Mouse (Mus musculus) hindbrain, embryonic 14.5 days (tissue): ENCODE measurements around the gene Pbld1. TPM values are rescaled to one million over a fixed set of nuclear protein-coding genes. Genes with fewer than 3 reads are reported as not detected.

Experiments
- ATAC-seq: fragments of 200-750 bp; cut with Nextera tagmentation; 2 replicates; pipeline ENCODE4 v1.8.0; 2017; ENCODE audit warnings: moderate number of reproducible peaks, mild to moderate bottlenecking, moderate TSS enrichment, moderate library complexity; ENCODE audit not compliant: low FRiP score
- DNase-seq: peaks from one replicate; pipeline ENCODE4 v3.0.0-alpha.2; 2015; ENCODE audit warnings: low spot score
- H3K27ac ChIP-seq: fragments of 300-500 bp; sonication (generic); 2 replicates; pipeline ENCODE4 v1.5.1; 2014; ENCODE audit warnings: mild to moderate bottlenecking, moderate library complexity
- H3K27me3 ChIP-seq: fragments of 300-500 bp; sonication (generic); 2 replicates; pipeline ENCODE4 v1.6.1; 2014; ENCODE audit warnings: mild to moderate bottlenecking, low read length, mixed read lengths; ENCODE audit not compliant: control insufficient read depth, insufficient read depth
- H3K36me3 ChIP-seq: fragments of 300-500 bp; sonication (generic); replicated peaks from 2 replicates; pipeline ENCODE4 v1.6.1; 2014; ENCODE audit not compliant: control insufficient read depth, insufficient read depth
- H3K4me1 ChIP-seq: fragments of 300-500 bp; sonication (generic); replicated peaks from 2 replicates; pipeline ENCODE4 v1.6.1; 2014; ENCODE audit warnings: antibody characterized with exemption, low read length, mixed read lengths; ENCODE audit not compliant: control insufficient read depth, insufficient read depth
- H3K4me2 ChIP-seq: fragments of 300-500 bp; sonication (generic); replicated peaks from 2 replicates; pipeline ENCODE4 v1.6.1; 2014; ENCODE audit warnings: mild to moderate bottlenecking, moderate library complexity
- H3K4me3 ChIP-seq: fragments of 300-500 bp; sonication (generic); replicated peaks from 2 replicates; pipeline ENCODE4 v1.5.1; 2014; ENCODE audit warnings: mild to moderate bottlenecking, low read length
- H3K9ac ChIP-seq: fragments of 300-500 bp; sonication (generic); 2 replicates; pipeline ENCODE4 v1.6.1; 2014
- H3K9me3 ChIP-seq: fragments of 300-500 bp; sonication (generic); 2 replicates; pipeline ENCODE4 v1.6.1; 2016; ENCODE audit warnings: low read length; ENCODE audit not compliant: control insufficient read depth
- whole genome bisulfite sequencing: fragments of 180-500 bp; shearing (Covaris S2); extraction: QIAGEN DNeasy Blood & Tissue Kit; methylation state at CpG from one replicate; pipeline ENCODE4 v1.1.7; 2014; 5-methylcytosine and 5-hydroxymethylcytosine counted together
- polyA plus RNA-seq: library from polyadenylated mRNA; unstranded; fragments of >200 nt; fragmentation: Nextera tagmentation; extraction: Ambion mirVana; gene quantifications from 2 replicates; pipeline ENCODE4 v1.2.1, GENCODE M21; 2014

Pbld1 gene
- polyA plus RNA-seq, 1 experiment from 2014 or later, result 0.75 TPM

- H3K4me3 ChIP-seq, result peak within 1 kb of the TSS; percentile 93
- peaks cover 53% of the 10 kb centered on the region for H3K4me1 ChIP-seq
- DNase-seq, result peak; percentile 99
- peak within 1 kb of the TSS; percentile 99 for H3K9ac ChIP-seq
- no peaks in the 10 kb centered on the region for H3K27me3 ChIP-seq
- no peaks in the 10 kb centered on the region for H3K36me3 ChIP-seq
- peak within 1 kb of the TSS; percentile 62 for H3K4me2 ChIP-seq
- under 1% methylated on average over 67 of the region's 69 CpGs for WGBS
- no peaks in the 10 kb centered on the region for H3K9me3 ChIP-seq
- peak within 1 kb of the TSS; percentile 99 for H3K27ac ChIP-seq
- ATAC-seq, result peak; percentile 96
Measured at GRCm38 (mm10) chr10:63023749-63024579, 36.0 kb upstream of the Pbld1 start, which contains the start of the genes Hnrnph3 and Pbld2. Hnrnph3 (minus strand) TSS chr10:63024217. Pbld2 (plus strand) TSS chr10:63024315.

GRCm38 (mm10) chr10:63024580-63024910, 35.4 kb upstream of the Pbld1 start:
- Histone ChIP-seq H3K27ac (peak overlapping the region; percentile 99), H3K36me3 (no peaks in the 10 kb centered on the region), H3K4me2 (peak overlapping the region; percentile 62), H3K9ac (peak overlapping the region; percentile 77), H3K4me3 (peak overlapping the region; percentile 93), H3K27me3 (no peaks in the 10 kb centered on the region), H3K4me1 (peaks cover 48% of the 10 kb centered on the region), H3K9me3 (no peaks in the 10 kb centered on the region)
- ATAC-seq, result peak; percentile 31; the same call in 1 of the 2 replicates
- DNase-seq, result peak; percentile 69
- WGBS, result under 1% methylated on average over 8 of the region's 8 CpGs

- peak overlapping the region; percentile 77 for H3K9ac ChIP-seq
- peaks cover 46% of the 10 kb centered on the region for H3K4me1 ChIP-seq
- H3K9me3 ChIP-seq, result no peaks in the 10 kb centered on the region
- no peaks in the 10 kb centered on the region for H3K27me3 ChIP-seq
- ATAC-seq, result no peak
- DNase-seq, result no peak
- H3K4me2 ChIP-seq, result peak overlapping the region; percentile 62
- H3K4me3 ChIP-seq, result peak overlapping the region; percentile 93
- 29% methylated on average over 2 of the region's 2 CpGs for WGBS
- H3K36me3 ChIP-seq, result no peaks in the 10 kb centered on the region
- peak overlapping the region; percentile 99 for H3K27ac ChIP-seq
Measured at GRCm38 (mm10) chr10:63025016-63025415, 34.9 kb upstream of the Pbld1 start.

DNA sequence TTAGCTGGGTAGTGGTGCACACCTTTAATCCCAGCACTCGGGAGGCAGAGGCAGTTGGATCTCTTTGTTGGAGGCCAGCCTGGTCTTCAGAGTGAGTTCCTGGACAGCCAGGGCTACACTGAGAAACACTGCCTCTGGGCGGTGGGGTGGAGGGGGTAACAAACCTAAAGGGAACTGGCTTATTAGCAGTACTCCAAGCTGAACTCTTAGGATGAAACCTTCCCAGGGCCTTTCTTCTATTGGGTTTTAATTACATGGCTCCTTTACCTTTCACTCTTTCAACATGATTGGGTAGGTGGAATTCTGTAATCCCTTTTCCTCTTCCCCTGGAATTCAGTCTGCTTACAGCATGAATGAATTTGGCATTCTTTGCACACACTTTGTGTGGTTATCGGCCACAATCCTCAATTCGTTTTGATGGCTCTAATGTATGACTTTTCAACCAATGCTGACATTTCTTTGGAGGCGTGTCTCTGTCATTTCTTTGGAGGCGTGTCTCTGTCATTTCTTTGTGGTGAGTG, 34.4 kb upstream of the Pbld1 start:
- no peak for DNase-seq
- H3K9me3 ChIP-seq, result no peaks in the 10 kb centered on the region
- H3K27me3 ChIP-seq, result no peaks in the 10 kb centered on the region
- 12% methylated on average over 6 of the region's 6 CpGs for WGBS
- no peaks in the 10 kb centered on the region for H3K36me3 ChIP-seq
- H3K4me1 ChIP-seq, result peaks cover 41% of the 10 kb centered on the region
- no peak for ATAC-seq
- H3K27ac ChIP-seq, result peak overlapping the region; percentile 99
- peak overlapping the region; percentile 93 for H3K4me3 ChIP-seq
- peak overlapping the region; percentile 62 for H3K4me2 ChIP-seq
- peak overlapping the region; percentile 77 for H3K9ac ChIP-seq

DNA sequence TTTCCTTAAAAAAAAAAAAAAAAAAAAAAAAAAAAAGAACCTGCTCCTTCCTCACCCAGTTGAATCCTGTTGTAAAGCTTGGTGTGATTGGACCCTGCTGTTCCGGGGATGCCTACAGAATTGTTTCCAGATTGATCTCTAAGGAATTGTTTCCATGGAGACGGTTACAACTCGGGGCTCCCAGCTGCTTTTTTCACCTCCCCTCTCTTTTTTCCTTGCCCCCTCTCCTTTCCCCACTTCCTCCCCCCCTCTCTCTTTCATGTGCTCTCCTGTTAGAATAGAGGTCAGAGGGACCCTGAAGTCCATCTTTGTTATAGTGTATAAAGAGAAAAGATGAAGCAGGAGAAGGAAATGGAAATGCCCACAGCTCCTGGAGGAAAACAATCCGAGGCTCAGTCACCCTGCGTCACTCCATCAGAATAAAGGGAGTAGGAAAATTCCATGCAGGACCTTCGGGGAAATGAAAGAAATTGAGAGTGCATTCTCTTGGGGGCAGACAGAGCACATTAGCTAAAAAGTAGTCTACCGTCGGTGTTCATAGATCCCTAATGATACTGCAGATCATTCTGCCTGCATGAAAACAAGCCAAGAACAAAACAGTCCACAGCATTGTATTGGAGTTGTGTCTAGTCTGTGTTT, 33.7 kb upstream of the Pbld1 start:
- no peaks in the 10 kb centered on the region for H3K9me3 ChIP-seq
- ATAC-seq (no peak), DNase-seq (peak; percentile 83)
- H3K27me3 ChIP-seq, result no peaks in the 10 kb centered on the region
- H3K36me3 ChIP-seq, result no peaks in the 10 kb centered on the region
- WGBS, result 5% methylated on average over 8 of the region's 8 CpGs
- peak overlapping the region; percentile 32; the same call in 1 of the 2 replicates for H3K9ac ChIP-seq
- H3K4me3 ChIP-seq, result no peak overlapping the region
- H3K4me1 ChIP-seq, result peaks cover 34% of the 10 kb centered on the region
- peak overlapping the region; percentile 99 for H3K27ac ChIP-seq
- peak overlapping the region; percentile 62 for H3K4me2 ChIP-seq

- 16% methylated on average over 6 of the region's 6 CpGs for whole genome bisulfite sequencing
- no peak for ATAC-seq
- Histone ChIP-seq H3K36me3 (no peaks in the 10 kb centered on the region), H3K4me1 (peaks cover 29% of the 10 kb centered on the region), H3K27me3 (no peaks in the 10 kb centered on the region), H3K9ac (peak overlapping the region; percentile 32; the same call in 1 of the 2 replicates), H3K27ac (peak overlapping the region; percentile 99), H3K4me2 (peak overlapping the region; percentile 62), H3K4me3 (no peak overlapping the region), H3K9me3 (no peaks in the 10 kb centered on the region)
- DNase-seq, result no peak
Measured at GRCm38 (mm10) chr10:63026795-63027160, 33.2 kb upstream of the Pbld1 start.

GRCm38 (mm10) chr10:63027376-63028161, 32.4 kb upstream of the Pbld1 start:
- no peak for DNase-seq
- Histone ChIP-seq H3K9ac (no peak overlapping the region), H3K4me1 (peaks cover 25% of the 10 kb centered on the region), H3K4me3 (no peak overlapping the region), H3K27me3 (no peaks in the 10 kb centered on the region), H3K36me3 (no peaks in the 10 kb centered on the region), H3K4me2 (peak overlapping the region; percentile 62; the same call in 1 of the 2 replicates), H3K27ac (peak overlapping the region; percentile 99), H3K9me3 (no peaks in the 10 kb centered on the region)
- no peak for ATAC-seq
- WGBS, result 79% methylated on average over 10 of the region's 10 CpGs

DNA sequence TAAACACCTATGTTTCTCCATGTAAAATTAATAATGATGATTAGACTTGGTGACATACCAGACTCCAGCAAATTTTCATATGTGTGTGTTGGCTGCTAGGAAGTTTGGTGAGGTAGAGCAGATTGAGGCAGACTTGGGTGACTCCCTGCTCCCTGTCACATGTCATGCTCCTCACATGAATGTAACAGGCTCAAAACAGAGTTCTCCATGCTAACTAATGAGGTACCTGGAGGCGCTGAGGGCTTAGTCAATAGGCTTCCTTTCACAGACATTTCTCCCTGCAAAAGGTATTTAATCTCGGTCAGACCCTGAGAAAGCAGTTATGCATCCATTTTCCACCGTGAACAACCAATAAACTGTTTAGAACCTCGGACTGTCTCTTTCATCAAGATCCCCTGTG, 31.6 kb upstream of the Pbld1 start:
- 49% methylated on average over 4 of the region's 4 CpGs for WGBS

More for the DNA sequence above, 31.6 kb upstream of the Pbld1 start:
- DNase-seq (no peak), ATAC-seq (no peak)
- Histone ChIP-seq H3K4me2 (no peak overlapping the region), H3K9ac (no peak overlapping the region), H3K4me3 (no peak overlapping the region), H3K9me3 (no peaks in the 10 kb centered on the region), H3K27ac (peak overlapping the region; percentile 99; the same call in 1 of the 2 replicates), H3K27me3 (no peaks in the 10 kb centered on the region), H3K36me3 (no peaks in the 10 kb centered on the region), H3K4me1 (peaks cover 25% of the 10 kb centered on the region)
